Mouse (Mus musculus) bone marrow macrophage, adult 2 months (primary cell): Measurements from ENCODE around the gene Plekha4.

ENCODE experiments used
- CTCF ChIP-seq: IDR thresholded peaks from 2 replicates; pipeline ENCODE4 v1.5.1; 2012; ENCODE audit warnings: low read depth, mild to moderate bottlenecking, low read length, moderate library complexity
- POLR2A ChIP-seq: IDR thresholded peaks from 2 replicates; pipeline ENCODE4 v1.6.1; 2012; ENCODE audit warnings: mild to moderate bottlenecking, low read depth, low read length, borderline replicate concordance

GRCm38 (mm10) chr7:45492951-45493350 lies 33.2 kb upstream of the Plekha4 start:
- TF ChIP-seq CTCF: no peak
- TF ChIP-seq POLR2A: no peak
